Mouse (Mus musculus): ENCODE results near the gene Dmrta2. TPM values are rescaled to one million over a fixed set of nuclear protein-coding genes. Genes with fewer than 3 reads are reported as not detected.

Dmrta2 gene
- total RNA-seq, 2 experiments from 2014 or later: 0.20 to 0.24 TPM

DNA sequence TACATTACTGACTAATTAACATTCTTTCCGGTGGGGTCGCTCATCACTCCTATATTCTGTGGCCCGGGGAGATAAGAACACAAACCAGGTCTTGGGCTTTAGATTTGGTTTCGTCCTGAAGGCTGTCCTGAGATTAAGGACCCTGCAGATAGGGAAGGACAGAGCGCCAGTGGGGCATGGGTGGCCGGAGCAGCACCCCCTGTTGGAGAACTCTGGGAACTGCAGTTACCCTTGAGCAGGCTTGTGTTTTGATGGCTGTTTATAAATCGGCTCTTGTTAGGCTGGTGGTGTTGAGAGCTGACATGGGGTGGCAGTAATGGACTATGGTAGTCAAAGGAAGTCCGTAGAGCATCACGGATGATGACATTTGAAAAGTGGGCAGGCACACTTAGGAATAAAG, 41.3 kb downstream of the Dmrta2 start:
- intact Hi-C loops (cut with DNase I): no loop called here
- no peak for DNase-seq

DNA sequence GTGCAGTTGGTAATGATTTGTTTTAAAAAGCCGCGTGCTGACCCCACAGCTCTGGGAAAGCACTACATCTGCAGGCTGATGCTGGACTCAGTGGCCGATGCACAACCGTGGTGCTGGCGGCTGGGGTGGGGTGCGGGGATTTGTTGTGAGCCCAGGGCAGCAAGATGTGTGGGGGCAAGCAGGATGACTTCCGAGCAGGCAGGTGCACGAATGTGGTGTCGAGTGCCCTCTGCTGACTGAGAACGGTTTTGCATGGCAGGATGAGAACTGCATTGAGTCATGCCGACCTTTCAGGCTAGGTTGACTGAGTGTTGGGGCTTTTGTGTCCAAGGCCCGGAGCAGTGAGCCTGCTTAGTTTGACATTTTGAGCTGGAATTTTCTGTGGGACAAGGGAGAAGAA, 42.4 kb downstream of the Dmrta2 start:
- intact Hi-C loops (cut with DNase I): loop anchor here (2.0 to 5.0 kb wide), 5 partner anchors 198 to 513 kb away; no protein-coding TSS in a partner anchor
- DNase-seq: peak; percentile 66 to 83

GRCm38 (mm10) chr4:110021956-110022625, 44.2 kb downstream of the Dmrta2 start:
- intact Hi-C loops (cut with DNase I): loop anchor here (2.0 to 5.0 kb wide), 5 partner anchors 200 to 515 kb away; no protein-coding TSS in a partner anchor
- DNase-seq: peak; percentile 77 to 89

GRCm38 (mm10) chr4:110028461-110029188, 50.8 kb downstream of the Dmrta2 start:
- peak; percentile 8 to 41 for DNase-seq
- intact Hi-C loops (cut with DNase I): no loop called here

DNA sequence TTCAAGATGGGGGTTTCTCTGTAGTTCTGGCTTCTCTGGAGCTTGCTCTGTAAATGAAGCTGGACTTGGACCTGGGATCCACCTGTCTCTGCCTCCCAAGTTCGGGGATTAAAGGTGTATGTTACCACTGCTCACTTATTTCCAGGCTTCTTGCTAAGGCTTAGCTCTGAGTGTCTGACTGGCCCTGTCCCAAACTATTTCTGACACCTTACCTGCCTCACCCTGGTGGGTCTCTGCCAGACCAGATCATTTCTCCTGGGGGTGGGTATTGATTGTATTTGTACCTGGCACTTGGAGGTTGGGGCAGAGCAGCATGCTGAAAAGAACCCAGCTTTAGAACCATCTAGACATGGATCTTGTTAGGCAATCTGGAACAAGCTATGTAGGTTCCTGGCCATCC, 51.6 kb downstream of the Dmrta2 start:
- intact Hi-C loops (cut with DNase I): no loop called here

More for the DNA sequence above, 51.6 kb downstream of the Dmrta2 start:
- DNase-seq: no peak
